Mouse (Mus musculus): Measurements from ENCODE around the gene Zfp964. TPM values are rescaled to one million over a fixed set of nuclear protein-coding genes. Genes with fewer than 3 reads are reported as not detected.
"Not testable (repeated sequence)": the region's sequence is repeated elsewhere in the genome, so short reads cannot be mapped to it uniquely, and the experiment has no call there.

The Zfp964 gene
- 1 to 10 TPM; 1.0 to 1.9 TPM for total RNA-seq (2021)

- intact Hi-C loops (cut with DNase I): loop anchor here (1.0 to 2.0 kb wide), 2 partner anchors 28 to 60 kb away; no protein-coding TSS in a partner anchor
Observed at GRCm38 (mm10) chr8:69654358-69654981, at the start of gene Zfp964. Gene Zfp964 (plus strand): TSS chr8:69654479.

GRCm38 (mm10) chr8:69614687-69615086 is 39.6 kb upstream of the Zfp964 start:
- intact Hi-C loops (cut with DNase I): no loop called here
- no peak for DNase-seq

More at GRCm38 (mm10) chr8:69654358-69654981, at the start of gene Zfp964:
- peak; percentile 89 to 91 for DNase-seq

GRCm38 (mm10) chr8:69618078-69618477 is 36.2 kb upstream of the Zfp964 start:
- intact Hi-C loops (cut with DNase I): no loop called here

GRCm38 (mm10) chr8:69625095-69625789 is 29.0 kb upstream of the Zfp964 start, which contains the start of gene Zfp868:
Gene Zfp868 (minus strand): TSS chr8:69625548.
- DNase-seq: peak; percentile 99 to 100
- intact Hi-C loops (cut with DNase I): loop anchor here (2.0 to 10.0 kb wide), 5 partner anchors 92 to 370 kb away; partner anchors contain the start of genes Cilp2 and Gatad2a

More at GRCm38 (mm10) chr8:69618078-69618477, 36.2 kb upstream of the Zfp964 start:
- no peak for DNase-seq

DNA sequence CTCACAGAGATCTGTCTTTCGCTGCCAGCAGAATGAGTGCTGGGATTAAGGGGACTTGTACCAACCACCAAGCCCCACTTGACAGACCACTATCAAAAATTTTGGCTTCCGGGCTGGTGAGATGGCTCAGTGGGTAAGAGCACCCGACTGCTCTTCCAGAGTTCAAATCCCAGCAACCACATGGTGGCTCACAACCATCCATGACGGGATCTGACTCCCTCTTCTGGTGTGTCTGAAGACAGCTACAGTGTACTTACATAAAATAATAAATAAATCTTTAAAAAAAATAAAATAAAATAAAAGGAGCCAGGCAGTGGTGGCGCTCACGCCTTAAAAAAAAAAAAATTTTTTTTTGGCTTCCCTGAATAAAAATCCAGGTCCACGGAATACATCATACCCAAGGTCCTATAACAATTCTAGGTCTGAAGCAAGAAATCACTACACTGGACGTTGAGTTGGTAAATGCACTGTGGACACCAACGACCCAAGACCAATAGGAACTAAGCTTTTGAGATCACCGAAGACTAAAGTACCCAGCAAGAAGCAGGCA is 396 bp upstream of the Zfp964 start:
- no peak for DNase-seq
- intact Hi-C loops (cut with DNase I): loop anchor here (1.0 to 2.0 kb wide), 2 partner anchors 28 to 61 kb away; no protein-coding TSS in a partner anchor

DNA sequence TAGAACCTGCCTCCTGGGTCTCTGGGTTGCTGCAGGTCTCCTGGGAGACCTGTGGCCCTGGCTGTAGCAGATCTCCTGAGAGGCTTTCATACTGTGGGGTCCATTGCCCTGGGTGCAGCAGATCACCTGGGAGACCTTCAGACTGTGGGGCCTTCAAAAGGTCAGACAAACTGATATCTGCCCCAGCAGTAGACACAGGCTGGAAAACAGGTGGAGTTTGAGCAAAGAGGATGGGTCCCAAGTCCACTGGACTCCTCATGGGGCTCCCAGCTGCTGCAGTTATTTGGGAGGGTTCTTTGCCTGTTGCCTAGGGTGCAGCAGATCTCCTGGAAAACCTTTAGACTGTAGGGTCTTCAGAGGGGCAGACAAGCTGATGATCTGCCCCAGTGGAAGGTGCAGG is 7.0 kb downstream of the Zfp964 start:
- intact Hi-C loops (cut with DNase I): no loop called here
- no peak for DNase-seq

DNA sequence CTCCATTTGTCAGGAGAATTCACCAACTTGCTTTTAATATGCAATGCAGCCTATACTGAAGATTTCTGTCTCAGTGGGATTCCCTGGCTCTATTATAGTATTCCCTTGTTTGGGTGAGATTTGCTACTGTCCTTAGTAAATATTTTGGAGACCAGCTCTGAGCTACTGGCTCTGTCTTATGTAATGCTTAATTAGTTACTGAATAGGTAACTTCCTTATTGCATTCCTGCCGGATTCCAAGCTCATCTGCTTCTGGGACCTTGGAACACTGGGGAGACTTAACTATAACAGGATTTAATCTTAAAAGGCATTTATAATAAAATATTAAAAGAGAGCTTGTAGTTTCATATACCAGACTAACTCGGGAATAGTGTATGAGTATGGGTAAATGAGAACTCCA is 10.8 kb downstream of the Zfp964 start:
- intact Hi-C loops (cut with DNase I); DNase-seq: not testable (repeated sequence)

DNA sequence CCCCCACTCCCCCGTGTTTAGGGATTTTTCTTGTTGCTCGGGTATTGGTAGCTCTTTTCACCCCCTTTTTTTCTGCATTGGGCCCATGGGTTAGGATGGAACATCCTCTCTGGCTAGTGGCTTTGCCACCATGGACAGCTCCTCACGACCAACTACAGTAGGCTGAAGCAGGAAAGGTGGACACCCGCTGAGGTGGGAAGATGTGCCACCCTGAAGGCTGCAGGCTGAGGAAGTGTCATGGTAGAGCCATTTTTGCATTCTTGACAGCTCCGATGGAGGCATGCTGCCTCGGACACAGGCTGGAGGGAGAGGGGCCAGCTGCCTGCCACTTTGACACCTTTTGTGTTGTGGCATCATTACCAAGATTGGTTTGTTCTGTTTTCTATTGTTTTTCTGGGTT is 47.5 kb downstream of the Zfp964 start:
- no peak for DNase-seq
- intact Hi-C loops (cut with DNase I): no loop called here

- DNase-seq; intact Hi-C loops (cut with DNase I): not testable (repeated sequence)
Observed at GRCm38 (mm10) chr8:69710624-69711023, 56.3 kb downstream of the Zfp964 start, which contains the start of gene Zfp869. Gene Zfp869 (minus strand): TSS chr8:69710724.

DNA sequence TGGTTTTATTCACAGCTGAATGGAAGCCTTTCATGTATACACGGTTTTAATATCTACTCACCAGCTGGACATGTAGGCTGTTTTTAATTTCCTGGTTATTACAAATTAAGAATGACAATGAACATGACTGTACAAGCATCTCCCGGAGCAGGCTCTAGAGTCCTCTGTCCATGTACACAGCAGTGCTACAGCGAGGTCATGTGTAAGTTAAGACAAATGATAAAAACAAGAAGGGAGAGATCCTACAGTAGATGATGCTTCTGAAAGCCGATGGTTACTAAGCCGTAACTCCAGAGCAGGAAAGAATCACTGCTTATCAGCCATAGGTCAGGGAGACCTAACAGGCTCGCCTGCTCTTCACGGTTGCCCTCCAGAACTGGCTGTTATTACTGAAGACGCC is 59.2 kb downstream of the Zfp964 start:
- intact Hi-C loops (cut with DNase I): no loop called here
- no peak for DNase-seq

GRCm38 (mm10) chr8:69715366-69715765 is 61.1 kb downstream of the Zfp964 start:
- no peak for DNase-seq
- intact Hi-C loops (cut with DNase I): loop anchor here (2.0 kb wide), 1 partner anchor 61 kb away; the partner anchor contains the start of gene Zfp964

Other genes with a start within 250 kb of the Zfp964 start
- under 1 TPM in 1 of 2 experiments, not detected in 1; 0.19 TPM for gene Gm9495, start 200.9 kb upstream of the Zfp964 start, total RNA-seq (2021)
- gene Gm7697, start 131.5 kb upstream of the Zfp964 start, total RNA-seq (2021): not detected
- gene Zfp868, start 28.9 kb upstream of the Zfp964 start, total RNA-seq (2021): 1 to 10 TPM; 7.7 to 9.1 TPM
- gene Zfp869, start 56.2 kb downstream of the Zfp964 start, total RNA-seq (2021): 10 to 100 TPM; 13.6 to 16.1 TPM
- gene Zfp963, start 95.5 kb downstream of the Zfp964 start, total RNA-seq (2021): 1 to 10 TPM; 2.0 to 2.2 TPM
- 1 to 10 TPM in 1 of 2 experiments, not detected in 1; 1.3 TPM for gene Gm20422, start 120.4 kb downstream of the Zfp964 start, total RNA-seq (2021)
- 10 to 100 TPM; 14.1 to 14.4 TPM for gene Atp13a1, start 136.7 kb downstream of the Zfp964 start, total RNA-seq (2021)
- gene Zfp866, start 136.7 kb downstream of the Zfp964 start, total RNA-seq (2021): 10 to 100 TPM; 14.4 to 16.2 TPM
- 1 to 10 TPM; 5.4 to 5.6 TPM for gene Gmip, start 154.2 kb downstream of the Zfp964 start, total RNA-seq (2021)
- under 1 TPM; 0.16 to 0.42 TPM for gene Lpar2, start 167.9 kb downstream of the Zfp964 start, total RNA-seq (2021)
- not detected for gene Pbx4, start 178.0 kb downstream of the Zfp964 start, total RNA-seq (2021)
- 1 to 10 TPM; 1.7 to 2.4 TPM for gene Cilp2, start 233.2 kb downstream of the Zfp964 start, total RNA-seq (2021)
- gene Tssk6, start 247.7 kb downstream of the Zfp964 start, total RNA-seq (2021): not detected
- gene Ndufa13, start 248.1 kb downstream of the Zfp964 start, total RNA-seq (2021): 100 to 1,000 TPM; 451 to 482 TPM
- 10 to 100 TPM in 1 of 2 experiments, 1 to 10 TPM in 1; 9.1 to 12.1 TPM for gene Yjefn3, start 248.2 kb downstream of the Zfp964 start, total RNA-seq (2021)

Measured in heart, postnatal 36 days (tissue).